Mouse (Mus musculus): ENCODE results near the gene Fastk. TPM values are rescaled to one million over a fixed set of nuclear protein-coding genes. Genes with fewer than 3 reads are reported as not detected.

The Fastk gene
- polyA plus RNA-seq, 1 experiment = 182 TPM

- DNase-seq (ENCODE audit: low read depth) = no peak
Measured at GRCm38 (mm10) chr5:24453283-24453984, 8.3 kb upstream of the Fastk start.

DNA sequence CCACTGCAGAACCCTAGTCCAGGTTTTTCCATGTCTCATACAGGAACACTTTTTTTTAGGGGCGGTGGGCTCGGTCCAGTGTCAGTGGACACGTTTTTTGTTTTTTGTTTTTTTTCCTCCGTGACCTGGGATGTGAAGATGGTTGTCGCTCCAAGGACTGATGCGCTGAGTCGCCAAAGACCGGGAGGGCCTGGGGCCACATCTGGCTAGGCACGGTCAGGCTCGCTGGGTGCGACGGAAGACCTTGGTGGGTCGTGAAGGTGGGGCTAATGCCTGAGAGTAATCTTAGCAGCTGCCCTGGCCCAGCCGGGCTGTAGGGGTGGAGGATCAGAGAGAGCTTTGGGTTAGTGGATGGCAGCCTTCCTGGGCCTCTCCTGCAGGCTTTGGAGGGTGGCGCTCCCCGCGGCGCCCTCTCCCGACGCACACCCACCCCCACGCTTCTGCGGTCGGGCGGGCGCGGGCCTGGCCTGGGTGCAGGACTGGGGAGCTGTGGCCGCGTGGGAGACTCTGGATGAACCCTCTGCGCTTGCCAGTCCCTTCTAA, 7.7 kb upstream of the Fastk start:
- no peak for DNase-seq (ENCODE audit: low read depth)

DNA sequence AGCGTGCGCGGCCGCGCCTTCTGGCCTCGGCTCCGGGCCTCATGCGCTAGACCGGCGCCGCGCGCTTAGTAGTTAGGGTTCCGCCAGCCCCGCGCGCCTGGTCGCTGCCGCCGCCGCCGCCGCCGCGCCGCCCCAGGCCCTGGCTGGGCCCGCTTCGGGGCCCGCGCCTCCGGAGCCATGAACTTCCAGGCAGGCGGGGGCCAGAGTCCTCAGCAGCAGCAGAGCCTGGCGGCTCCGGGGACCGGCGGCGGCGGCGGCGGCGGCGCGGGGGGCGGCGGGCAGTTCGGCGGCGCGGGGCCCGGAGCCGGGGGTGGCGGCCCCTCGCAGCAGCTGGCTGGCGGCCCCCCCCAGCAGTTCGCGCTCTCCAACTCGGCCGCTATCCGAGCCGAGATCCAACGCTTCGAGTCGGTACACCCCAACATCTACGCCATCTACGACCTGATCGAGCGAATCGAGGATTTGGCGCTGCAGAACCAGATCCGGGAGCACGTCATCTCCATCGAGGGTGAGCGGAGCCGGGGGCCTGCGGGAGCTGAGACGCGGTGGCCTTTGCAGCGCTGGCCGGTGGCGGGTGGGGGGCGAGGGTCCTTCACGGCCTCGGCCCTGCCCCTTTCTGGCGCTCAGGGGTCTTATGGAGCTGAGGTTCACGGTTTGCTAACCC, 7.1 kb upstream of the Fastk start, which contains the start of gene Agap3:
TSS of gene Agap3 (plus strand) at position 148 of the 661 bp plus-strand sequence.
- no peak for DNase-seq (ENCODE audit: low read depth)

- DNase-seq (ENCODE audit: low read depth) = no peak
Measured at GRCm38 (mm10) chr5:24451264-24452029, 6.4 kb upstream of the Fastk start.

DNA sequence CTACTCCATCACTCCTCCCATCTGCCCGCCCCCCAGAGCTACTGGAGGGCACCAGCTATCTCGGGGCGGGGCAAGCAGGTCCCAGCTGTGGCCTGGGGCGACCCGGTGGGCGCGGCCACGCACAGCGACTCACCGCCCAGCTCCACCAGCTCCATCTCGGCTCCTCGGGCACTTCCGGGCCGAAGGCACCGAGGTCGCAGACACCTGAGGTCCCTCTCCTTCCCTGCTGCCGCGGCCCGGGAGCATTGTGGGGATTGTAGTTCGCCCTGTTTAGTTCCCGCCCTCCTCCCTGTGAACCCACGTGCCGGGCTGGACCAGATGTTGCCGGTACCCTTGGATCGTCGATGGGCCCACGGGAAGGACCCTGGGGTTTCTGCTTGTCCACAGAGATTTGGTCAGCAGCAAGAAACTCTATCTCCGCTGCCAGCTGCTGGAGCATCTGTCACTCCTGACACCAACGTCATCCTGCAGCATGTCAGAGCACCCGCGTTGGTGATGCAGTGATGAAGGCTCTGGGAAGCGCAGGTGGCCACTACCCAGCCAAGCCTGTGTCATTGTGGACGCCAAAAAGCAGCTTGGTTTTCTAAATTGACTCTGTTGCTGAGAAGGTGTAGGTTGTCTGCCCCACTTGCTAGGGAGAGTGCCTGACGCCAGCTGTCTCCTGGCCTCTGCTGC, 2.7 kb upstream of the Fastk start, which contains the start of gene Tmub1:
TSS of gene Tmub1 (minus strand) at position 231 of the 675 bp plus-strand sequence.
- no peak for DNase-seq (ENCODE audit: low read depth)

GRCm38 (mm10) chr5:24446630-24447029, 1.5 kb upstream of the Fastk start:
- no peak for DNase-seq (ENCODE audit: low read depth)

GRCm38 (mm10) chr5:24445428-24446080, 467 bp upstream of the Fastk start:
- no peak for DNase-seq (ENCODE audit: low read depth)

DNA sequence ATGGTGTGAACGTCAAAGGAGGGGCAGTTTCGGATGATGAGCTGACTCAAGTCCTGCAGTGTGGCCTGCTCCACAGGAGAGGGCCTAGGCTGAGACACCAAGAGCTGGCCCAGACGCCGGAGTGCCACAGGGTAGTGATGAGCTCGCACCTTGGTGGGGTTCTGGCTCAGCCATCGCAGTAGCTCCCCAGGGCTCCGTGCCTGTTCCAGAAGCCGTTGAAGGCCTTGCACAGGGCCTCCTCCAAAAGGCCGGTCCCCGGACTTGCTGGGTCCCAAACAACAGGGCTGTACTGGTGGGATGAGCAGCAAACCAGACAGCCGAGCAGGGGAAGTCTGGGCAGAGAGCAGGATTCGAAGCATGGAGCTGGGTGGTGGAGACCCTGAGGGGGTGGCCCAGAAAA, 1.2 kb downstream of the Fastk start:
- DNase-seq (ENCODE audit: low read depth) = no peak

DNA sequence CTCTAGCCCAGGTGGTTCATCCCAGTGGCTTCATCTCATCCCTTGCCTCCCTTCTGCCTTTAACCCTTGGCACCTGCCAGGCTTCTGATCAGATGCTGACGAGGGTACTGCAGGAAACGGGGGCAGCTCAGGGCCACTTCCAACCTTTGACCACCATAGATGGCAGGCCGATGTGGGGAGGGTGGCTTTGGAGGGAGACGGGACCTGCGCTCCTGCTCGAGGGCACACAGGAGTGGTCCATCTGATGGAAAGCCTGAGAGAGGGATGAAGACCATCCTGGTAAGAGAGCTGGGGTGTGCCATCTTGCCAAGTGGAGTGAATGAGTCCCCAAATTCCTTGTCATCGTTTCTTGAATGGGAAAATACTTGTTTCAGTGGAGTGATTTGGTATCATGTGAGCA, 1.9 kb downstream of the Fastk start:
- no peak for DNase-seq (ENCODE audit: low read depth)

GRCm38 (mm10) chr5:24442029-24442428, 3.1 kb downstream of the Fastk start:
- DNase-seq (ENCODE audit: low read depth) = no peak

- DNase-seq (ENCODE audit: low read depth) = no peak
Measured at GRCm38 (mm10) chr5:24441187-24441586, 3.9 kb downstream of the Fastk start.

- DNase-seq (ENCODE audit: low read depth) = no peak
Measured at GRCm38 (mm10) chr5:24433993-24434392, 11.1 kb downstream of the Fastk start.

- DNase-seq (ENCODE audit: low read depth) = no peak
Measured at GRCm38 (mm10) chr5:24428596-24428995, 16.5 kb downstream of the Fastk start.

GRCm38 (mm10) chr5:24427981-24428402, 17.1 kb downstream of the Fastk start:
- DNase-seq (ENCODE audit: low read depth) = no peak

DNA sequence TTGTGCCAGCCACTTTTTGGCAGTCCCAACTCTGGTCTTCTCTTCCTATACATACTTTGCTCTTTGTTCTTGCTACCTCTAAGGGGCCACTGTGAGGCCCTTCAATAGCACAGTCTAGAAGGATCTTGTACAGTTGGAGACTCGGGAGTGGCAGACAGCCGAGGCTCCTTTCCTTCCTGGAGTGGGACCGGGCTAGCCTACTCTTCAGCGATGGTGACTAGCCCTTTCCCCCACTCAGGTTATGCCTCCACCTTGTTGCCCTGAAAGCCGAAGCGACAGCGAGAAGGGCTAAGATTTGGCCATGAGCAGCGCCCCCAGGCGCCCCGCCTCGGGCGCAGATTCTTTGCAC, 17.8 kb downstream of the Fastk start:
- DNase-seq (ENCODE audit: low read depth) = no peak

DNA sequence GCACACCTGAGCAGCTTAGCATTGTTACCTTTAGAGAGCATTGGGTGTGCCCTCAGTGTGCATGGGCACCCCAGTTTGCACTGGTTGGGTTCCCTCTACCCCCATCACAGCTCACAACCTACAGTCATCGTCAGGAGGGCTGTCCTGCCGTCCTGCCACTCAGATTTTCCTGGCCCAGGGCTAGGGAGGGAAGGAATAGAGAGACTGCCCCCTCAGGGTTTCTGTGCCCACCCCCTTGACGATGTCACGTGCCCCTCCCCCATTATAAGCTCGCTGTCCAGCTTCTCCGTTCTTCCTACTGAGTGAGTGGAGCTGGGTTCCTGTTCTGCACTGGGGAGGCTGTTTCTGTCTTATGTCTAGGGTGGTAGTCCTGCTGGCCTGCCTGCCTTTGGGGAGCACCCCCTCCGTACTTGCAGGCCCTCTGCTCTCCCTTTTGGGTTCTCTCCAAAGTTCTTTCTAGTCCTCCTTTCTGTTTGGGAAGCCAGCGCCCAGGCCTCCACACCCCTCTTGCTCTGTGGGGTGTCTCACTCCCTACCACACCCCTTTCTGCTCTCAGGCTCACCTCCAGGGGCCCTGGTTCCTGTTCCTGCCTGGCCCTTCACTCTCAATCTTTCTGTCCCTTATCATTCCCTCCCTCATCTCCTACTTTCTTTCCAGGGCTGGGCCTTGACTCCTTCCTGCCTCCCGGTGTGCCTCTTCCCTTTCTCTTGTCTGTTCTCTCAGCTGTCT, 18.4 kb downstream of the Fastk start:
- DNase-seq (ENCODE audit: low read depth) = no peak

- no peak for DNase-seq (ENCODE audit: low read depth)
Measured at GRCm38 (mm10) chr5:24426037-24426432, 19.1 kb downstream of the Fastk start.

- DNase-seq (ENCODE audit: low read depth) = no peak
Measured at GRCm38 (mm10) chr5:24425421-24426036, 19.6 kb downstream of the Fastk start.

DNA sequence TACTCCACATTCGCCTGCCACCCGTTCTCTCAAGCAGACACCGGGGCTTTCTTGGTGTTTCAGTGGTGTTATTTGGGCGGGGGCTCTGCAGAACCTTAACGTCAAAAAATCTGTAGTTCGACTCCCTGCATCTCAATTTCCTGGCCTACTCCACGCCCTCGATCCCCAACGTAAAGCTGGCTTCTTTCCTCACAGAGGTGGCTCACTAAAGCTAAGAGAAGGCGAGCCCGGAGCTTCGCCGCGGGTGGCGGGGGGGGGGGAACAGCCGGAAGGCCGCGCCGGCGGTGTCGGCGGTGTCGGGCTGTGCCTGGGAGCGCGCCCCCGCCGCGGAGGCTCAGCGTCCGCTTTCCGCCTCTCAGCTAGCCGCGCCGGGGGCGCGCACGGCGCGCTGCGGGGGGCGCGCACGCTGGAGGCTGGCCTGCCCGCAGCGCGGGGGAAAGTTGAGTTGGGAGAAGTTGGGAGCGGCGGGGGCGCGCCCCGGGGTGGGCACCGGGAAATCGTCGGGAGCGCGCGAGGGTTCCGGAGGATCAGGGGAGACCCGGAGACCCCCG, 20.2 kb downstream of the Fastk start:
- DNase-seq (ENCODE audit: low read depth) = no peak

Measured in gonadal fat pad, adult 2 months (tissue).